Mouse (Mus musculus): ENCODE measurements around the gene Myf5. TPM values are rescaled to one million over a fixed set of nuclear protein-coding genes. Genes with fewer than 3 reads are reported as not detected.
A peak's percentile ranks its signal among the peaks of the same experiment; 100 is the strongest.

The Myf5 gene
- 0.56 and 0.87 TPM in 2 replicates for polyA plus RNA-seq (2014; fragmentation: Nextera tagmentation; extraction: Ambion mirVana)

DNA sequence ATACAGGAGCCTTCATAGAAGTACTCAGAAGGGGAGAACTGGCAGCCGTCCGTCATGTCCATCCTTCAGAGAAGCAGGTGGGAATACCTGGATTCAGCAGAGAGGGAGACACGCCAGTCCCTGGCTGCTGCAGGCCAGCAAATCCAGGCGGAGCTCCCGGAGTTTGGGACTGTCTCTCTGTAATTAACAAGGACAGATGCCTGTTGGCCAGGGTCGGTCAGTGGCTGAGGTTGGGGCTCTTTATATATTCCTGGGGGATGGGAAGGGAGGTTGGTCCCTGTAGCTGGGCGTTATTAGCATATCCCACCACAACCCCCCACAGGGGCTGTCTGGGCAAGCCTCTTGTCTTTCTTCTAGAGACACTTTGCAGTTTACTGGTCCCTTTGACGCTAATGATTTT lies at the start of gene Myf5:
Myf5 (minus strand) TSS at position 265 of the 400 bp plus-strand sequence.
- 60% methylated on average over 8 of the region's 8 CpGs for WGBS (ENCODE audit: insufficient replicate concordance)
- Histone ChIP-seq H3K27ac (ENCODE audit: low read depth, low read length) (no peak within 1 kb of the TSS), H3K9ac (ENCODE audit: low read depth, low read length) (no peak within 1 kb of the TSS), H3K27me3 (ENCODE audit: control insufficient read depth, insufficient read depth, low read length) (no peaks in the 10 kb centered on the region), H3K36me3 (ENCODE audit: control insufficient read depth, insufficient read depth, low read length) (no peaks in the 10 kb centered on the region), H3K9me3 (replicated peaks; ENCODE audit: control insufficient read depth, low read length) (no peaks in the 10 kb centered on the region), H3K4me2 (no peak within 1 kb of the TSS), H3K4me3 (ENCODE audit: low read depth, low read length) (no peak within 1 kb of the TSS), H3K4me1 (ENCODE audit: control insufficient read depth, insufficient read depth, low read length) (no peaks in the 10 kb centered on the region)
- ATAC-seq (replicated peaks; ENCODE audit: insufficient number of reproducible peaks, low FRiP score, low TSS enrichment), result no peak

DNA sequence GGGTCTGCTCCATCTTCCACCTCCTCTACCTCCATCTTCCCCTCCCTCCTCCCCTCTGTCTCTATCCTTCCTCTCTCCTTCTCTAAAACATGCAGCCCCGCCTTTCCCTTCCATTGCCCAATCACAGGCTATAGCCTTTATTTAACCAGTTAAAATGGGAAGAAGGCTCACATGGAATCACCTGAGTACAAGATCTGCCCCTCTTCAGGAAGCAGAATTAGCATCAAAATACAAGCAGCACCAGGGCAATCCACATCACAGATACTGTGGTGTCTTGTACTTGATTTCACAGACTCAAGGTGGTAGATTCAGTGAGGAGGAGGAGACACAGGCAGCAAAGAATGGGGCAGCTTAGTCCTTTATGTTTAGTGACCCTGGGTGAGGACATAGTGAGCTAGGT lies 42.8 kb upstream of the Myf5 start:
- no peaks in the 10 kb centered on the region for H3K9me3 ChIP-seq (replicated peaks; ENCODE audit: control insufficient read depth, low read length)
- H3K4me3 ChIP-seq (ENCODE audit: low read depth, low read length), result no peak overlapping the region
- no peaks in the 10 kb centered on the region for H3K4me1 ChIP-seq (ENCODE audit: control insufficient read depth, insufficient read depth, low read length)
- 52% methylated on average over 1 of the region's 1 CpGs for WGBS (ENCODE audit: insufficient replicate concordance)
- H3K27ac ChIP-seq (ENCODE audit: low read depth, low read length), result no peak overlapping the region
- no peak overlapping the region for H3K4me2 ChIP-seq
- ATAC-seq (replicated peaks; ENCODE audit: insufficient number of reproducible peaks, low FRiP score, low TSS enrichment), result no peak
- no peak overlapping the region for H3K9ac ChIP-seq (ENCODE audit: low read depth, low read length)
- no peaks in the 10 kb centered on the region for H3K36me3 ChIP-seq (ENCODE audit: control insufficient read depth, insufficient read depth, low read length)
- H3K27me3 ChIP-seq (ENCODE audit: control insufficient read depth, insufficient read depth, low read length), result no peaks in the 10 kb centered on the region

DNA sequence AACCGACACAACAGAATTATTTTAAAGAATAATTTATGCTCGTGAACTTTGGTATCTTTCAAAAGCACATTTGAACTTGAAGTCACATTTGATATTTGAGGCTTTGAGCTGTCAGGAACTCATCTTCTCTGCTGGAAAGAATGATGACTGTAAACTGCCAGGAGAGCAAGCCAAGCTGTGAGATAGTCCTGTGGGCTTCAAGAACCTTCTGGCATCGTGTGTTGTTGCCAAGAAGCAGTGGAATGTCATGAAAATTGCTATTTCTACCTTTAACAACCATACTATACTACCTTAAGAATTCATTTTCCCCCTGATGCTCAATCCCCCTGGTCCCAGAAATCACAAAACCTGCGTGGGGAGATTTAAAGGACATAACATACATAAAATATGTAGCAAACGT lies 33.3 kb upstream of the Myf5 start:
- no peak overlapping the region for H3K4me2 ChIP-seq
- H3K4me1 ChIP-seq (ENCODE audit: control insufficient read depth, insufficient read depth, low read length), result no peaks in the 10 kb centered on the region
- WGBS (ENCODE audit: insufficient replicate concordance), result 74% methylated on average over 5 of the region's 5 CpGs
- ATAC-seq (replicated peaks; ENCODE audit: insufficient number of reproducible peaks, low FRiP score, low TSS enrichment), result no peak
- H3K9ac ChIP-seq (ENCODE audit: low read depth, low read length), result no peak overlapping the region
- H3K27ac ChIP-seq (ENCODE audit: low read depth, low read length), result no peak overlapping the region
- no peak overlapping the region for H3K4me3 ChIP-seq (ENCODE audit: low read depth, low read length)
- H3K9me3 ChIP-seq (replicated peaks; ENCODE audit: control insufficient read depth, low read length), result no peaks in the 10 kb centered on the region
- H3K36me3 ChIP-seq (ENCODE audit: control insufficient read depth, insufficient read depth, low read length), result no peaks in the 10 kb centered on the region
- no peaks in the 10 kb centered on the region for H3K27me3 ChIP-seq (ENCODE audit: control insufficient read depth, insufficient read depth, low read length)

DNA sequence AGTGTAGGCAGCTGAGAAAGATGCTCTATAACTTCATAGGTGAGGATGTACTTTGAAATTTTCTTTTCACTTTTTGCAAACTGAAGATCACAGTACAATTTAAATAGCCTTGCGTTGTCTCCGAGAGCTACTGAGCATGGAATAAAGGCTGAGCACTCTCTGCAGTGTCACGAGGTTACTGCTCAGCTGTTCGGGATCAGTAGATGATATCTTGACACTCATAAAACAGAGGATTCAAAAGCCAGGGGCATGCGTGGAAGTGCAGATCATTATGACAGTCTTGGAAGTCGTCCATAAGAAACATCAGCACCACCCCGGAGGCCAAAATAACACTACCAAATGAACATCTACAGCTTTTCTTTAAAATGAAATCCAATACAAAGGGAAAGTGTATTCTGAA lies 30.7 kb upstream of the Myf5 start:
- H3K9ac ChIP-seq (ENCODE audit: low read depth, low read length), result no peak overlapping the region
- 74% methylated on average over 7 of the region's 7 CpGs for WGBS (ENCODE audit: insufficient replicate concordance)
- H3K4me1 ChIP-seq (ENCODE audit: control insufficient read depth, insufficient read depth, low read length), result no peaks in the 10 kb centered on the region
- H3K27ac ChIP-seq (ENCODE audit: low read depth, low read length), result no peak overlapping the region
- no peaks in the 10 kb centered on the region for H3K36me3 ChIP-seq (ENCODE audit: control insufficient read depth, insufficient read depth, low read length)
- no peak overlapping the region for H3K4me3 ChIP-seq (ENCODE audit: low read depth, low read length)
- no peaks in the 10 kb centered on the region for H3K9me3 ChIP-seq (replicated peaks; ENCODE audit: control insufficient read depth, low read length)
- no peaks in the 10 kb centered on the region for H3K27me3 ChIP-seq (ENCODE audit: control insufficient read depth, insufficient read depth, low read length)
- ATAC-seq (replicated peaks; ENCODE audit: insufficient number of reproducible peaks, low FRiP score, low TSS enrichment), result no peak
- H3K4me2 ChIP-seq, result no peak overlapping the region

DNA sequence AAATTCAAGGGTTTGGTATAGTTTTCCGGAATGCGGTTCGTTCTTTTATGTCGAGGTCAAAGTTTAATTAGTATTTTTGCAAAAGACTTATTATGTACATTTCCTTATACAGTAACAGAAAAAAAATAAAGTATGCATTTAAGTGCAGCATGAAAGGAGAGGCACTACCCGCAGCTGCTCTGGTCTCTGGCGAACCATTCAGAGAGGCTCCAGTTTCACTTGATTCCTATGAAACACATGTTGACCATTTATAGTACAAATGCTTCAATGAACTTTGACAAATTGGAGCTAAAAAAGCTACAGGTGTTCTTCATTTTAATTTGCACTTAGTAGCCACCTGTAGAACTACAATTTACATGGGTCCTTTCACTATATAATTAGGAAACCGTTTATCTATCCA lies 28.8 kb upstream of the Myf5 start:
- 80% methylated on average over 7 of the region's 7 CpGs for WGBS (ENCODE audit: insufficient replicate concordance)
- no peak overlapping the region for H3K4me2 ChIP-seq
- H3K27ac ChIP-seq (ENCODE audit: low read depth, low read length), result no peak overlapping the region
- H3K27me3 ChIP-seq (ENCODE audit: control insufficient read depth, insufficient read depth, low read length), result no peaks in the 10 kb centered on the region
- H3K36me3 ChIP-seq (ENCODE audit: control insufficient read depth, insufficient read depth, low read length), result no peaks in the 10 kb centered on the region
- no peak overlapping the region for H3K4me3 ChIP-seq (ENCODE audit: low read depth, low read length)
- H3K9ac ChIP-seq (ENCODE audit: low read depth, low read length), result no peak overlapping the region
- H3K4me1 ChIP-seq (ENCODE audit: control insufficient read depth, insufficient read depth, low read length), result no peaks in the 10 kb centered on the region
- no peaks in the 10 kb centered on the region for H3K9me3 ChIP-seq (replicated peaks; ENCODE audit: control insufficient read depth, low read length)
- no peak for ATAC-seq (replicated peaks; ENCODE audit: insufficient number of reproducible peaks, low FRiP score, low TSS enrichment)

DNA sequence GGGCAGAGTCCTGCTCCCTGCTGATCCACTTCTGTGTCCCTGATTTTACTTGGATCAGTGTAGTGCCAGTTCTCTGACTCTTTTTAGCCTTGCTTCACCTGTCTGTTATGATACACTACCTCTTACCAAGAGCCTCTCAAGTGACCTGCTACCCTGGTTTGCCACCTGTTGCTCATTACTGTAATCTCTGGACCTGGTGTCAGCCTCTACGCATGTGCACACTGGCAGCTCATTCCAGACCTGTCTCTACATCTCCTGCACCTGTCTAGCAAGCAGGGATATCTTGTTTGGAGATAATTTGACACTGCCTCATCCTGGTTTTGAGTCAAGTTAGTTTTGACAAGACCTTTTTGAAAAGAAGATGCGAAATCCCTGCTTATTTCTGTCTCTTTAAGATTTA lies 20.5 kb upstream of the Myf5 start:
- H3K9ac ChIP-seq (ENCODE audit: low read depth, low read length), result no peak overlapping the region
- no peaks in the 10 kb centered on the region for H3K9me3 ChIP-seq (replicated peaks; ENCODE audit: control insufficient read depth, low read length)
- no peak overlapping the region for H3K27ac ChIP-seq (ENCODE audit: low read depth, low read length)
- 74% methylated on average over 2 of the region's 2 CpGs for WGBS (ENCODE audit: insufficient replicate concordance)
- no peaks in the 10 kb centered on the region for H3K4me1 ChIP-seq (ENCODE audit: control insufficient read depth, insufficient read depth, low read length)
- no peak for ATAC-seq (replicated peaks; ENCODE audit: insufficient number of reproducible peaks, low FRiP score, low TSS enrichment)
- H3K27me3 ChIP-seq (ENCODE audit: control insufficient read depth, insufficient read depth, low read length), result no peaks in the 10 kb centered on the region
- H3K4me2 ChIP-seq, result no peak overlapping the region
- no peak overlapping the region for H3K4me3 ChIP-seq (ENCODE audit: low read depth, low read length)
- no peaks in the 10 kb centered on the region for H3K36me3 ChIP-seq (ENCODE audit: control insufficient read depth, insufficient read depth, low read length)

DNA sequence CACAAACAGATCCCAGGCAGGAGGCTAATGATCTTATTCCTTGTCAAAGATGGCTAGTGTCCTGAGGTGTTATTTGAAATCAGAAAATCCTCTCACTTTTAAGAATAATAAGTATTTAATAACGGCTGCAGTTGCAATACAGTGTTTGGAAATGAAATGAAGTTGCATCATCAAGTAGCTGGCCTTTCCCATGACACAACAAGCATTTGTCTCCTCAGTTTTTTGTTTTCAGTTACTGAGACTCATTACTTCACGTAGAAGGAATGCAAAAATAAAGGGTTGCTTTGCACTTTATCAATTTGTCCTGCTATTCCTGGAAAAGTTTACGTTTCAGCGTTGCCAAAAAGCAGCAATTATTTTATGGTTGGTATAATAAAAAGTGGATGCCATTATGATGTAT lies 17.5 kb upstream of the Myf5 start:
- WGBS (ENCODE audit: insufficient replicate concordance), result 70% methylated on average over 4 of the region's 4 CpGs

DNA sequence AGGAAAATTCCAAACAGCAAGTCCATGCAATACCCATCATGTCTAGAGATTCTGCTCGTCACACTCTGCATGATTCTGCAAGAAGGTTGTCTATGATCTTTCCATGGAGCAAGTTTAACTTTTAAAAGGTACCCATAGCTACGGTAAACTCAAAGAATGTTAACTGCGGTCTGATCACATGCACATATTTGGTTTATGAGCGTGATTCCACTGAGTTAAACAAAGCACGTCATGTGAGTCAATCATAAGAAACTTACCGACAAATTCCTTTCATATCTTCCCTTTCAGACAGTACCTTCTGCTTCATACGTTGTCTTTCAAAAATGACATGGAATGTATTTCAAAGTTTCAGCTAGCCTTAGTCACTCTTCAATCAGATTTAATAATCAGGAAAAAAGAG lies 16.3 kb upstream of the Myf5 start:
- no peaks in the 10 kb centered on the region for H3K9me3 ChIP-seq (replicated peaks; ENCODE audit: control insufficient read depth, low read length)
- H3K4me2 ChIP-seq, result no peak overlapping the region
- no peaks in the 10 kb centered on the region for H3K27me3 ChIP-seq (ENCODE audit: control insufficient read depth, insufficient read depth, low read length)
- H3K9ac ChIP-seq (ENCODE audit: low read depth, low read length), result no peak overlapping the region
- no peaks in the 10 kb centered on the region for H3K4me1 ChIP-seq (ENCODE audit: control insufficient read depth, insufficient read depth, low read length)
- no peak for ATAC-seq (replicated peaks; ENCODE audit: insufficient number of reproducible peaks, low FRiP score, low TSS enrichment)
- no peaks in the 10 kb centered on the region for H3K36me3 ChIP-seq (ENCODE audit: control insufficient read depth, insufficient read depth, low read length)
- H3K4me3 ChIP-seq (ENCODE audit: low read depth, low read length), result no peak overlapping the region
- H3K27ac ChIP-seq (ENCODE audit: low read depth, low read length), result no peak overlapping the region
- WGBS (ENCODE audit: insufficient replicate concordance), result 83% methylated on average over 7 of the region's 7 CpGs

More for the DNA sequence above, 17.5 kb upstream of the Myf5 start:
- Histone ChIP-seq H3K36me3 (ENCODE audit: control insufficient read depth, insufficient read depth, low read length) (no peaks in the 10 kb centered on the region), H3K4me1 (ENCODE audit: control insufficient read depth, insufficient read depth, low read length) (no peaks in the 10 kb centered on the region), H3K9me3 (replicated peaks; ENCODE audit: control insufficient read depth, low read length) (no peaks in the 10 kb centered on the region), H3K9ac (ENCODE audit: low read depth, low read length) (no peak overlapping the region), H3K4me3 (ENCODE audit: low read depth, low read length) (no peak overlapping the region), H3K27me3 (ENCODE audit: control insufficient read depth, insufficient read depth, low read length) (no peaks in the 10 kb centered on the region), H3K4me2 (no peak overlapping the region), H3K27ac (ENCODE audit: low read depth, low read length) (no peak overlapping the region)
- no peak for ATAC-seq (replicated peaks; ENCODE audit: insufficient number of reproducible peaks, low FRiP score, low TSS enrichment)

DNA sequence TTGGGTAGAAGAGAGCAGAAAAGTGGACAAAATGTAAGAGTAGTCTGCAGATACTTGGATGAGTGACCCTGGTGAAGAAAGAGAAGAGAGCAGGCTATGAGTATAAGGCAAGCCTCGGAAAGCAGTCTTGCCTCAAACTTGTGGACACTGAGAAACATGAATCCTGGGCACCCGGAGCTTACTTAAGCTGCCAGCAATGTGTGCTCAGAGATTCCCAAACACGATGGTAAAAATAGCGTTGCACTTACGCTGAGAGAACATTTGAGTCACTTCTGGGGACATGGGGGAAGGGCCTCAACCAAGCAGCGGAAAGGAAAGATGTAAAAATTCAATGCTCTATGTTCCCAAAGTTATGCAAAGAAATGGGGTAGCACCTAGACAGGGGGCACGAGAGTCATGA lies 13.7 kb upstream of the Myf5 start:
- no peaks in the 10 kb centered on the region for H3K4me1 ChIP-seq (ENCODE audit: control insufficient read depth, insufficient read depth, low read length)
- H3K4me3 ChIP-seq (ENCODE audit: low read depth, low read length), result no peak overlapping the region
- ATAC-seq (replicated peaks; ENCODE audit: insufficient number of reproducible peaks, low FRiP score, low TSS enrichment), result no peak
- no peaks in the 10 kb centered on the region for H3K9me3 ChIP-seq (replicated peaks; ENCODE audit: control insufficient read depth, low read length)
- no peak overlapping the region for H3K9ac ChIP-seq (ENCODE audit: low read depth, low read length)
- H3K27ac ChIP-seq (ENCODE audit: low read depth, low read length), result peak overlapping the region; percentile 50; the same call in 1 of the 2 replicates
- H3K27me3 ChIP-seq (ENCODE audit: control insufficient read depth, insufficient read depth, low read length), result no peaks in the 10 kb centered on the region
- H3K4me2 ChIP-seq, result no peak overlapping the region
- no peaks in the 10 kb centered on the region for H3K36me3 ChIP-seq (ENCODE audit: control insufficient read depth, insufficient read depth, low read length)
- WGBS (ENCODE audit: insufficient replicate concordance), result 44% methylated on average over 7 of the region's 7 CpGs
